Mouse (Mus musculus) 3134 (cell line): ENCODE measurements at regions not wholly inside any gene's neighbourhood (a gene's known extent, or its start where the extent isn't known, plus 50 kb on each side); places are given as distances from the start of the nearest gene placed in this dataset.

Experiments used
- DNase-seq: peaks from one replicate; pipeline ENCODE4 v3.0.0-alpha.2; 2011; ENCODE audit warnings: low spot score; ENCODE audit not compliant: insufficient read length; ENCODE audit errors: extremely low read depth

DNA sequence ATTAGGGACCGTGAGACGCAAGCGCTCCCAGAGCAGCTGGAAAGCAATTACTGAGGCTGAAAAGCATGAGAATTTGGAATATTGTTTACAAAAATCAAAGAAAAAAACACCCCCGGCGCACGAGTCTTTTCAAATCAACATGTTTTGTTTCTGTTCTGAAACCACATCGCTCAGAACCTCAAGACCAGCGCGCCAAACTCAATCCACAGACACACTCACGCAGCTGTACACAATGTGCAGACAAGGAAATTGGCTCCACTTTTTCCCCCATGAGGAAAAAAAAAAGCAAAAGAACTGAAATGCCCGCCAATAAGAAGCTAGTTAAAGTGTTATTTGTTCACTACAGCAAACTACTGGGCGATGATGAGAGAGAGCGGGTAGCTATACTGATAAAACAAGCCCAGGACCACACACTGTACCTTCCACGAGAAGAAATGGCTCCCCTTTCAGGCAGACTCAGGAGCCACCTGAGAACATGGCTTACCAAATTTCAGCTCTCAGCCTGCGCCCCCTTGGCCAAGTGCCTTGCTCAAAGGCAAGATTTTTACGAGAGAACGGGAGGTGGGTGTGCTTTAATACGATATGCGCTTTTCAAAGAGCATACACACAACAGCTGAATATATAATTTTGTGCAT lies 222.5 kb upstream of the Akirin2 start:
- no peak for DNase-seq

DNA sequence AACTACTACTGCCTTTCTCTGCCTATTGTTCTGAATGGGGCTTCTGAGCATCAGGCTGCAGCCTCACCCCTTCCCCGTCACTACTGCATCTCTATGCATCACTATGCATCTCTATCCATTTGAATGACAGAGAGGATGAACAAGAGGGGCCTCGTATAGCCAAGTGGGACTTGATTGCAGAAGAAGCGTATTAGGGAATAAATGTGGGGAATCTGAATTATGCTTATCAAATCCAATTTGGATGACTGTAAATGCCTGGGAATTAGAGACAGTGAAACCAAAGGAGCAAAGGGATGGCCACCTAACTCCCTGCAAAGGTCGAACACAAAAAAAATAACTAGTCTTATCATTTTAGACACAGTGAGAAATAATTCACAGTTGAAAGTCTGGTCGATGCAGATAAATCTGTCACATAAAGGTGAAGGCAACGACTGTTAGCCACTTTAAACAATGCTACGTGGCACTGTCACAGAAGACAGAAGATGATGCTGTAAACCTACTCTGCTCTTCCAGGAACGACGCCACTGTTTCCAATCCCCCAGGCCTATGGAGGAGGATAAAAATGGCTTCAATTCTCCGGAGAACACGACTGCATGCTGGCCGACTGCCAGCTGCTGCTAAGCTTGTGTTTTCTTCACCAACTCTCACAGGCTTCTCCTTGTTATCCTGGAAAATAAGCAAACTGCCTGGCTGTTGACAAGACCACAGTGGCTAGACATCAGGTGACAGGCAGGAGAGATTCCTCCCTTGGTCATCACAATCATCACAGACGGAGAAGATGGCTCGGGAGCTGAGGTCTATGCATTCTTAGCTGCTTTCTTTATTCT lies 213.6 kb upstream of the Akirin2 start:
- DNase-seq: no peak

DNA sequence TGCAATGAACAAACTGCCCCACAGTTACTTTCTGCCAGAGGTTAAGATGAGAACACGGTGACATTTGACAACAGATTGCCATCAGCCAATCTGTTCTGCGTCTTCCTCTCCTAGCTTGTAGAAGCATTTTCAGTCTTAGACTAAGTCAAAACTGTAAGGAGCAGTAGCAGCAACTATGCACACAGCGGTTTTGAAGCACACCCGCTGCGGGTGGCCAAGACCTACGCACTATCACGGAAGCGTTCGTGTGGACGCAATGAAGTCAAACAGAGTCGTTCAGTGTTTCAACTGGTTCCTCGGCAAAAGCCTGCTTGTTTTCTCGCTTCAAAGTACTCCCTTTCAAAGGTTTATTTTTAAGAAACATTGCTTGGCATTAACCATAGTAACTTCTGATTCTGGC lies 212.9 kb upstream of the Akirin2 start:
- no peak for DNase-seq

DNA sequence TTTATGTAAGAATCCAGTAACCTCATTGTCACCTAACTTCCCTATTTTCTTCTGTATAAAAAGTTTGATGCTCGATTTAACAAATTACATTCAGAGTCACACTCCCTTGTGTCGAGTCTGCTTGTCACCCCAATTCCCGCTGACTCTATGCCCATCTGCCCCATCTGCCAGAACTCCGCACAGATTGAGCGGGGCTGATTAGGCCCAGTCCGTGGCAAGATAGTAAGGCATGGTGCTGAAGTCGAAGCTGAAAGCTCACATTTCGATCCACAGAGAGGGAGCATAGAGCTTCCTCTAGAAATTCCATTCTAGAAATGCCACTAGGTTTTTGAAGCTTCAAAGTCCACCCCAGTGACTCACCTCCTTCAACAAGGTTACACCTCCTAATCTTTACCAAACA lies 210.7 kb upstream of the Akirin2 start:
- no peak for DNase-seq

DNA sequence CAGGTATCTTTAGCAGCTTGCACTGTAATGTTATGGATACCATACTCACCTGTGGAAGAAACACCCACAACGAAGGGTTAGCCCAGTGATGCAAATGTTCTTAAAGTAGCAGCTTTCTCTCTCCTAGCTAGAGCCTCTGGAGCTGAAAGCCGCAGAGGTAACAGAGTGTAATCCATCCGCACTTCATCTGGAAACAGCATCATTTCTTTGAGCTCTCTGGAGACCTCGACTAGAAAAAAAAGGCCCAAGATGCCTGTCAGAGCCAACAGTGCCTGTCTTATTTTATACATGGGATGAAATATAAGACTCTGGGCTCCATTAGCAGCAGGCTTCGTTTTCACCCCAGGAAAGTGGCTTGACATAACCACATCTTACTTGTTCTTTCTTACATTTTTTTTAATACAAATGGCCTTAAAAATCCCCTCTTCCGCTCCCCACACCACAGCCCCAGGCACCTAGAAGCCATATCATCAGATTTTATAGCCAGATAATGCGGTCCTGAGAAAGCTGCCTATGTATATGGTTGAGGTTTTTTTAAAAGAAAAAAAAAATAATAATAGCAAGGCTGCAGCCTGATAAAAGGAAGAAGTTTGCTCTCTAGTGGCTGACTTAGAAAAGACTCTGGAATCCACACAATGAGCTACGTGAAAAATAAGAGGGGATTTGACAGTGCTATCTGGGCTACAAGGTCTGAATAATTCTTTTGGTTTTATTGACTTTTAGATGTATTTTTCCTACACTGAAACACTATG lies 179.3 kb upstream of the Akirin2 start:
- no peak for DNase-seq

DNA sequence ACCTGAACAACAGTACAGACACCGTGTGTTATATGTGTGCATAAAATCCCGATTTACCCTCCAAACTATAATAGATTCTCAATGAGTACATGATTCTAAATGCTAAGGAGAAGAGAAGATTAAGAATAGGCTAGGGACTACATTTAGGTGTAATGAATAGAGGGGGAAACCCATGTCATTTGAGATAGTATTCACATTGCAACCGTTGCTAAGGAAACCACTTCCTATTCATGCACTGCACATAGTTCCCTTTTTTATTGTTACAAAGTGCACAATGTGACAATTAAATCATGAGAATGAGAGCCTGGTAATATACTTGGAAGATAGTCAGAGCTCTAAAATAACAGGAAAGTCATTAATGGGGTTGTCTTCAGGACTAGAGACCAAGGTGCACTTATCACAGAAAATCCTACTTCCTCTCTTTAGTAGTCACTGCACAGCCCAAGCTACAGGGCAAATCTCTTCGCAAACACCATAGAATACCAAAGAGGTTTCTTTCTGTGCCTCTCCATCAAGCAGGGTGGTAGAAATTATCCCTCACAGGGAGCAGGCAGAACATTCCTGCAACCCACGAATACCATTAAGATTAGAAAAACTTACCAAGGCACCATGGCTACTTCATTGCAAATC lies 164.3 kb upstream of the Akirin2 start:
- DNase-seq: no peak

DNA sequence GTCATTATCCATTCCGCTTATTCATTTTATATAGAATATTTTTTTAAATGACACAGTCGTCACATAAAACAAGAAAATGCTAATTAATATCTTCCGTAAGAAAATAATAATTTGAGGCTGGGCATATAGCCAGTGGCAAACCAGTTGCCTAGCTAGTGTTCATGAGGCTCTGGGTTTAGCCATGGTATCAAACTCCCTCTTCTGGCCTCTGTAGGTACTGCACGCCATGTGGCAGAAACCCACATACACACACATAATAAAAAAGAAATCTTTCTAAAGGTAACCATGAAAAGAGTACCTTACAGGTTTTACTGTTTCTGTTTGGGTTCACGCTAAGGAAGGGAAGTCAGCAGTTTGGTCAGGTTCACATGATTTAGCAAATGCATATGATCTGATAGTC lies 159.2 kb upstream of the Akirin2 start:
- no peak for DNase-seq

DNA sequence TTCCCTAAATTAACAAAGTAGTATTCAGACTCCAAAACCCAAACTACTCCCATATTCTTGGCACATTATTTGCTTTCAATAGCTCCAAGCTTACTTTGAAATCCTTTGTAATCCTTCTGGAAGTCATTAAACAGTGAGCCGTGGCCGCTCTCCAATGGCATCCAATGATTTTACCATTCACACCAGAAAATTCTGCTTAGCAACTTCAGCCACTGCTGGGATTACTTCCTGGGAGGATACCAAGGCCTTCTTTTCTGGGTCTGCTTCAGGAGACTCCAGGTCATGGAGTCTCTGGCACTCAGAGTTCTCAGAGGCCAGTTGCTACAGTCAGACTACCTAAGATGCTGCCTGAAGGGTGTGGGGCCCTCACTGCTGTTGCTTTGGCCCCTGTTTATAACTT lies 147.7 kb upstream of the Akirin2 start:
- DNase-seq: no peak

DNA sequence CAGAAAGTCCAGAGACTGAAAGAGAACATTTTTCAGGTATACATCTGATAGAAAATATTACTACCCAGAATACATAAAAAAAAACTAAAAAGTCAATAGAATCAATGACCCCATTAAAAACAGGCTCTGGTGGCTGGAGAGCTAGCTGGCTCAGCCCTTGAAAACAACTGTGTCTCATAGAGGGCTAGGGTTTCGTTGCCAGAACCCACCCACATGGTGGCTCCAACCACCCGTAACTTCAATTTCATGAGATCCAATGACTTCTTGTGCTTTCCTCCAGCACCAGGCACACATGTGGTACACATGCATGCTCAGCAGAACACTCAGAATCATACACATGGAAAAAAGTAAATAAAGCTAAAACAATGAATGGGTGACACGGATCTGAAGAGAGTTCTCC lies 143.6 kb upstream of the Akirin2 start:
- no peak for DNase-seq

DNA sequence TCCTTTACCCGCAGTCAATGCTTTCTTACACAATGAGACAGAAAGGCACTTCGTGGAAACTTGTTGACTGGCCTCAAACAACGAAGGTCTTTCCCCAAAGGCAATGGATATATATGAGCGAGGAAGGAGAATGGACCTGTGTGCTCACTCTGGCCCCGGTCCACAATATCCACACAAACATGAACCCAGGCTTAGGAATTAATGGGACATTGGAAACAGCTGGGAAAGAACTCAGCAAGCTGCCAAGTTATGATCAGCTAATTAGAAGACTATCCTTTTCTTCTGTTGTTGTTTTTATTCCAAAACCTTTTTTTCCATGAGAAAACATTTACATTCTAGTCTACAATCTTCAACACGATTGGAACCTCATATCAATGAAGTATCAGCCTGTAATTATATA lies 129.8 kb upstream of the Akirin2 start:
- no peak for DNase-seq

DNA sequence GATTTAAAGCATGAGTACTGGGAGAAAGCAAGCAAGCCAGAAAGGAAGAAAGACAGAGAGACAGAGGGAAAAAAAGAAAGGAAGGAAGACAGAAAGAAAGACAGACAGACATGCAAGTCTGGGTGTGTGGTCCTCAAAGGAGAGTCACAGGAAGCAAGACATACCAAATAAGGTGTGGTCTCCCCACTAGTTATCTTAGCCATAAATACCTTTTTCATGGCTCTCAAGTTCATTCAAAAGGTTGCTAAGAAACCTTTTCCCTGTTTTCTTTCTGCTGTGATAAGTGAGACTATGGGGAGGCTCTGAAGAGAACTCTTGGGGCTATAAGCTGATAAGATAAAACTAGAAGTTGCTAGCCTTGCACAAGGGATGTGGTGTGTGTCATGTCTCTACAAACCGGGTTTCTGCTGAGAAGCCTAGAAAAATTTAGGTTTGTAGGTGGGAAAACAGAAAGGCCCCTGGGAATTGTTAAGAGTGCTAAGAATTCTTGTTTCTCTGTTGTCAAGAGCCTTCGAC lies 126.5 kb upstream of the Akirin2 start:
- DNase-seq: no peak

DNA sequence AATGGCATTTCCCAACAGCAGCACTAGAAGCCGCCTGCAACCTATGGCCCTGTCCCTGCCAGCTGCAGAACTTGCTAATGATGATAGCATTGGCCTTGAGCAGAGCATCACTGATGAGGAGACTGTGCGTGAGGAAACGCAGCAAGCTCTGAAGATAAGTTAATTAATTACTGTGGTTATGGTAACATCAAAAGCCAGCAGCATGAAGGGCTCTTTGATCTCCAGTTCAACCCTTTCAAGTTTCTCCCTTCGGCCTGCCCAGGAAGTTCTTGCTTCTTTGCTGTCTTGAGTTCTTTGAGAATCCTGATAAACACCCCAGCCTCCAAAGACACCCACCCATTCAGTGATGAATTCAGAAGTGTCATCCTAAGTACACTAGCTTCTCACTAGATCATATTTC lies 121.7 kb upstream of the Akirin2 start:
- DNase-seq: no peak

DNA sequence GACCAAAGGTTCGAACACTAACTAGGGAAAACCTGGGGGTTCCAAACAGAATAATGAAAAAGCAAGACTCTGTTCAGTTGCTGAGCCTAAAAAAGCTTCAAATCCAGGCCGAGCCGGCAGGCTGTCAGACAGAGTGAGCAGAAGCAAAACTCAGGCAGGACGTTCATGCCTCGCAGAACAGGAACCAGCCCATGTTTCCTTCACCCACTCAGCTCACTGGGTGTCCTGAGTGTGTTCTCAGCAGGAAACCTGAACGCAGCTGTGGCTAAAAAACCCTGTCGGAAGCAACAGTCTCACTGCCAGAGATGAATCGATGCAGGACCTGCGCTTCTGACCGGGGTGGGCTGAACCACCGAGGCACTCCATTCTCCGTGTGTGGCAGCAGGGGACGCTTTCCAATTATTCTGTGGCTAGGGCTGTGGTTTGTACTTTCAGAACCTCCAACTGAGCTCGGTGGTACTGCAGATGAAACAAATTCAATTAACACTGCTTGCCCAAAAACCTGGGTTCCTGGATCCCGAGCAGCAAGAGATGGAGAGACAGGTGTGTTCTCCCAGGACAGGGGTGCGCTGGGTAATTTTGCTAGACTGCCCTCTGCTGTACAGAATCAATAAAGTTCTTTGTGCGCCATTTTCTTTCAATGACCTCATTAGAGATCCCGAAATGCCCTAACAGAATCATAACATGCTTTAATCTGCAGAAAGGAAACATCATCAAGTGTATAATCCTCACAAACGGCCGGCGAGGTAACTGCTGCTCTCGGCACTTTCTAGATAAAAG lies 121.1 kb upstream of the Akirin2 start:
- DNase-seq: no peak

DNA sequence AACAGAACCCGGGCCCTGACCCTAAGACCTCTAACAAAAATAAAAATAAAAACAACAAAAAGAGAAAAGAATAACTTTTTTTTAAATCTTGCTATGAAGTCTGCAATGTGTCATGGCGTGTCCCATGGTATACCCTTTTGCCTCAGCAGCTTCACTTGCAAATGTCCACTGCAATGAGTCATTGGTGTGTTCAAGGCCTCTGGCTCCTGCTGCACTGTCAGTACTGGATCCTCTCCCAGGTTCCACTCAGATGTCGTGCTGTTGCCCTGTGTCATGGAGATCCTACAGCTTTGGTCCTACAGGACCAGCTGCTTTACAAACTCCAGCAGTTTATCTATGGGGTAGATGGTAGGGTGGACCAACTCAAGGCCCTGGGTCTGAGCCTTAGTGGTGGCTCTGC lies 113.4 kb upstream of the Akirin2 start:
- DNase-seq: no peak

DNA sequence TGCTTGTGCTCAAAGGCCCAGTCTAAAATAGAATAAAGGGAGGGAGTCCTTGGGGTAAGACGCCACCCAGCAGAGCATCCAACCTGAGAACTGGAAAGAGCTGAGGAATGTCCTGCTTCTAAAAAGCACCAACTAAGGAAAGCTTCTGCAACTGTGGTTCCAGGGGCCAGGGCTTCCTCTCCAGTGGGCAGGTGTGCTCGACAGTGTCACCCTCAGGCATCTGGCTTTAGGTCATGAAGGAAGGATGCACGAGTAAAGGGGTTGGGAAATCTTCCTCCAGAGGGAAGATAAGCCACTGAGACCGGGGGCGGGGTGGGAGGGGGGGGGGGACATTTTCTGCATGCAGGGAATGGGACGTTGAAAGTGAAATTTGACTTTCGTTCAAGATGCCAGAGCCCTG lies 101.2 kb upstream of the Akirin2 start:
- no peak for DNase-seq

DNA sequence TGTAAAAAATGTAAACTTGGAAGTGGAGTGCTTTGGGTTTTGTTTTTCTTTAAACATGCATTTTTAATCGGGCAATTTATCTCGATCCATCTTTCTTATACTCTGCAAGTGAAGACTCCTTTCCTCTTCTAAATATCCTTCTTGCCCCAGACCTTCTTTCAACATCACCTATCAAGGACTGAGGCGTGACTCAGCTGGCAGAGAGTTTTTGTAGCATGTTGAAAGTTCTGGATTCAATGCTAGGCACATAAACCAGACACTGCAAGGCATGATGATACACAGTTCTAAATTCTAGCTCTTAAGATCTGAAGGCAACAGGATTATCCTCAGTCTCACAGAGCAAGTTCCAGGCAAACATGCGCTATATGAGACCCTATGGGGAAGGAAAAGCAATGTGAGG lies 88.1 kb upstream of the Akirin2 start:
- DNase-seq: no peak

DNA sequence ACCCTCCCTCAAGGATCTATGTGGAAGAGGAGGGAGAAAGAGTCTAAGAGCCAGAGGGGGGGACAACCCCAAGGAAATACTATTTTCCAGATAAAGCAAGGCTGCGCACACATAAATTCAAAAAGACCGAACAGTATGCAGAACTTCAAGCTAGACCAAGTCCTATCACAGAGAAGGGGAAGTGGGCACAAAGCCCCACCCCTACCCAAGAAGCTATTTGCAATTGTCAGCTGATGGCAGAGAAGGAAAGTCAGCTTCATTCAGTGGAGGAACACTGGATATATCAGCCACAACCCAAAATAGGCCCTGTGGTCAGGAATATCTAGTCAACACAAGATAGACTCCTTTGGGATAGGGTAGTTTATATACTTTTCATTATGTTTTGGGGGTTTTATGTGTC lies 84.9 kb upstream of the Akirin2 start:
- DNase-seq: no peak

DNA sequence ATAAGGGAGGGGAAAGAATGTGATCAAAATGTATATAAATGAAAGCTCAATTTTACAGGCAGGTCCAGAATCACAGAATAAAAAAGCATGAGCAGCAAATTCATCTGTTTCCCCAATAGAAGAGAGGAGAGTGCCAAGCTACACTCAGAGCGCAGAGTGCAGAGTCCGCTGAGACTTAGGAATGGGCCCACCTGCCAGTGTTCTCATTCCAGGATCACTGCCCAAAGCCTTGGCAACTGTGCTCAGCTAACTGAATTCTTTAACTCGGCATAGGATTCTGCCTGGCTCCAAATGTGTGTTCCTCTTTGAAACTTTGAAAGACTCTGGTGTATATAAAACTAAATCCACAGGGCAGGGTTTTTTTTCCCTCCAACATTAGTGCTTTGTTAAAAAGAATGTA lies 84.4 kb upstream of the Akirin2 start:
- no peak for DNase-seq

DNA sequence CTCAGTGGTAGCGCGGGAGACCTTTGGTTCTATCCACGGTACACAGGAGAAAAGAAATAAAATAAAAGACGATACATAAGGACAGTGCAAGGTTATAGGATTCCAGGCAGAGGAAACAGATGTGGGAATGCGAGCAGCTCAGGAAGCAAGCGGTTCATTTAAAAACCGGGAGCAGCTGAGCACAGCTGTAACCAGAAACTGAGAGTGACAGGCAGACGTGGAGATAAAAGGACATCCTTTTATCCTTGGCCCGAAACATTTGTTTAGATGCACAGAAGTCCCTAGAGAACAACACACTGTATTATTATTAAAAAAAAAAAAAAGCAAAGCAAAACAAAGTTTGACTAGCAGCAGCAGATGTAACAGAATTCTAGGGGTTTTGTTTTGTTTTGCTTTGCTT lies 82.6 kb upstream of the Akirin2 start:
- no peak for DNase-seq

DNA sequence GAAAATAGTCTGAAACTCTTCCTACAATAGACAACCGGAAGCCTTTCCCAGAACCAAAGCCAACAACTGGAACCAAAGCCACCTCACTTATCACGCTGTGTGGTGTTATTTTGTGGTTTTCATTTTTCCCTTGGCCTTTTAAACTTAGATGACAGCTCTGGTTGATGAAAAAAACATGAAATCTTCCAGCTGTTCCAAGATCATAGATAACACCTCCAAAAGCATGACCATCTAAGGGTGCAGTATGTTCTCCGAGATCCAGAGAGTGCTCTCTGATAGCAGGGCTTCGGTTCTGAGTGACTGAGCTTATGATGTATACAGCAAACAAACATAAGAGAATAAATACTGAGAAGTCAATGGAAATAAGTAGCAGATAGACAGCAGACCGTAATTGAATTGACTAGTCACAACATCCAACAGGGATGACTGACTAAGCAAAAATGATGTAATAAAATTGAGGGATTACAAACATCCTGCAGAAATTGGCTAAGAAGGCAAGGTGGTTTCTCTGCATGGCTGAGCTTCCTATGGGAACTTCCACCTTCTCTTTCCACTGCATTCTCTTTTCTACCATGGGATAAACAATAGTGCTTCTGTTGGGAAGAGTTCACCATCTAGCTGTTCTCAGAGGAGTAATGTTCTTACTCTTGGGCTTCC lies 74.8 kb upstream of the Akirin2 start:
- no peak for DNase-seq
